Mouse (Mus musculus) cerebellum, adult 9-11 months (tissue): ENCODE measurements at regions not wholly inside any gene's neighbourhood (a gene's known extent, or its start where the extent isn't known, plus 50 kb on each side); places are given as distances from the start of the nearest gene placed in this dataset.

Experiments
- DNase-seq: peaks from one replicate; pipeline ENCODE4 v3.0.0; 2022

DNA sequence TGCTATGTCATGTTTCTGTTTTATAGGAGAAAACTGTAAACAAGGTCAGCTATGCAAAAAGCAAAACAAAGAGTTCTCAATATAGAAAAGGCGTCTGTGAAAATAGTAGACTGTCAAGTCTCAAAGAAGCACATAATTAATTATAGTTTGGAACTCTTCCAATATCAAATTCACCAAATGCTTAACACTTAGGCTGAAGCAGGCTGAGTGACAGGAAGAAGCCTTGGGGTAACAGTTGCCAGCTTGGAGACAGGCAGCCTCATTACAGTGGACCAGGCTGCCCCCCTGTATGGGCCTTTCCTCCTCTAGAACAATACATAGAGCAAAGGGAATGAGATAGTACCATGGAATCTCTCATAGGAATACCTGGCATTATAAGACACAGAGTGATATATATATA, 364.8 kb upstream of the Tenm2 start:
- no peak for DNase-seq

DNA sequence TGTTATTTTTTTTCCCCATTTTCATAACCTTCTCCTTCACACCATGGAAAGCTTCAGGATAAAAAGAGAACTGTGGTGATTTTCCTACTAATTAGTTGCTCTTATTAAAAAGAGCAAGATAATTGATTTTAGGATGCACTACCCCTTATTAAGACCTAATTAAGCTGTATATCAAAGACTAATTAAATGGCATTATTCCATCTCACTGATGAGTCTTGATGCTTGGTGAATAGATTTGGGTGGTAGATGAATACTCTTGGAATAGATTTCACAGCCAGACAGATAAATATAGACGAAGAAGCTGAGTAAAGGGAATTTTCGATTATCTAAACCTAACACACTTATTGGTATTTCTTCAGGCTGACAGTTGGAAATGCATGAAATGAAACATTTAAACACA, 346.5 kb upstream of the Tenm2 start:
- no peak for DNase-seq

DNA sequence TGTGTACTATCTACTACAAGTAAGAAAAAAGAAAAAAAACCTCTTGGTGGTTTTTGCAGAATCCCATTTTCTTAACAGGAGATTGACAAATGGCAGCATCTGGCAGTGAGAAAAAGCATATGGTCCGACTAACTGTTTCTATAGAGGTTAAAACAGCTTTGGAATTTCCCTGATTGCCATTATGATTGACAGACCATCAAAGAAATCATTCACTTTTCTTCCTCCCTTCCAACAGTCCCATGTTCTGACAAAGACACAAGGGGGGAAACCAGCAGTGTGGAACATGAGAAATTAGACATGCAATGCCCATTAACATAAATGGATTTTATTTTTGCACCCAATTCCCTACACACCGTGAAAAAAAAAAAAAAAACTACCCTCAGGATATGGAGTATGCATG, 297.9 kb upstream of the Tenm2 start:
- no peak for DNase-seq

DNA sequence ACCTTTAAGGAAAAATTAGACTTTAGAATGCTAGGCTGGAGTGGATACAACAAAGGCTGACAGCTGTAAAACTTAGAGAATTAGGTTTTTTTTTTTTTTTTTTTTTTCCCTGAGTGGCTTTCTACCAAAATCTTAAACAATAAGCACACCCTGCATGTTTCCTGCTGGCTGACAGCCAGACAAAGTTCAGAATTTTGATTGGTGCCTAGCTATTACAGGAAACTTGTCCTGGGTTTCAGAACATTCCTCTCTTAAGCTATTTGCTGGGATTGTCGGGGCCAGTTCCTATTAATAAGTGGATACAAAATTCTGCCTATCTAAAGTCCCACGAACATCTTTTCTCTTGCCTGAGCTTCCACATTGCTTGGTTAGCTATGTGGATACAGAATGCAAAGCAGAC, 296.7 kb upstream of the Tenm2 start:
- DNase-seq: no peak

DNA sequence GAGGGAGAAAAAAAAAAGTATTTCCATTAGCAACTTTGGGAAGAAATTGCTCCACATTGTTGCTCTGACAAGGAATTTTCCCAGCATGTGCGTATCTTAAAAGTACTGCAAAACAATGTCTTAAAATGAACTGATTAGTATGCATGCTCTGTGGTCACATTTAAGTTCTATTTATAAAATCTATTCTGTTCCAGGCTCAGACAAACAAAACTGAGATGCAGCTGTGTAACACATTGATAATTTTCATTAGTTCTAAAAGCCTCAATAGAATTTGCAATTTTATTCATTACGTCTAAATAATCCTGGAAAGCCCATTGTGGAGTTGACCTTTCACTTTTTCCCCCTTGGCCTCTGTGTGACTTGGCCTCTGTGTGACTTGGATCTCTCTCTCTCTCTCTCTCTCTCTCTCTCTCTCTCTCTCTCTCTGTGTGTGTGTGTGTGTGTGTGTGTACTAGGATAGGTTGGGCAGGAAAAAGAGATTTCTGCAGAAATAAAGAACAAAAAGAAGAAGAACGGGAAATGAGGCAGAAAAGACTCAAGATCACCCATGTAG, 262.8 kb upstream of the Tenm2 start:
- DNase-seq: no peak

DNA sequence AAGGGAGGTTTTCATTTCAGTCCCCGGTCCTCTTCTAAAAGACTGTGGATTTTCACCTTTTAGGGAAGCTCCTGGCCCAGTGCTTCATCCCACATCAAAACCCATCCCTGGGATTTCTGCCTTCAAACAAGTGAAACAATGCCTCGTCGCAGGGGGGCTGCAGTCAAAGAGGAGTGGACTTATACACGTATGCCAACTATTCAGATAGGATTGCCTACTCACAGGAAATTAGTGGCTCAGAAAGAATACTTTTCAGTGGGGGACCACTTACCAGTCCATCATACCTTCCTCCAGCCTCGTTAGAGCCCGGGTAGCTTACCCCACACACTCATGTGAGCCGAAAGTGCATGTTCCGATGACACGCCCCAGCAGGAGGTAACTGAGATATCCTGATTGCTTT, 262.1 kb upstream of the Tenm2 start:
- no peak for DNase-seq

DNA sequence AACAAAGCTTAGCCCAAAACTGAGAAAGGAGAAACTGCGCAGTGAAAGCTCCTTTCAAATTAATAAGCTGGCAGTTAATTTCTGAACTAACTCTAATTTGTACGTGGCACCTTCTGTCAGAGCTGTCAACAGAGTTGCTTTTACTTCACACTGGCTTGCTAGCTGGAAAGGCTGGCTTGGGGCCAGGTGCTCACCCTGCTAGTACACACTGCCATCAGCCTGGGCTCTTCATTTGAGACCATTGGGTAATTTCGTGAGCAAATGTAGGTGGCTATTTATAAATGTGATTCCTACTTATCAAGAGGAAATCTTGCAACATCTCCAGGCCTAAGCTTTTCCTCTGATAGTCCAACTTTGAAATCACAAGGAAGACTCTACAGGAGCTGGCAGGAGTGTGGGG, 244.5 kb upstream of the Tenm2 start:
- no peak for DNase-seq

DNA sequence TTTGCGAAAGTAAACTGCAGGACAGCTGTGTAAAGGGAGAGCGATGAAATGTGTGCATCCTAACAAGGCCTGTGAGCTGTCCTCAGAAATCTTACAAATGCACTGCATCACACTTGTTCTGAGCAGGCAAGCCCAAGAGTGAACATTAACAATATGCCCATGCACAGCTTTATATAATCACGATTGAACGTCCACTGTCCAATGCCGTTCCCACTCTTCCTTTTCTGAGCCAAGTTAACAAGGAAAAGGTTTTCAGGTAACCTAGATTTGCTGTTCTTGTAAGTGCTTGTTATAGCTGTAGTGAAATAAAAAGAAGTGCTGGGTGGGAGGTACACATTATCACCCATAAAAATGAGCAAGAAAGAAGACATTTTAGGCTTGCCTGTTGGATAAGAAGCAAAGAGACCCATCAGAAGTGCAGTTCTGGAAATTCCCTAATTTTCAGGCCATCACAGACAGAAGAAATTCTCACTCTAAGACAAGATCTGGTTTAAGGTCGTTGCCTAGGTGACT, 243.3 kb upstream of the Tenm2 start:
- no peak for DNase-seq

DNA sequence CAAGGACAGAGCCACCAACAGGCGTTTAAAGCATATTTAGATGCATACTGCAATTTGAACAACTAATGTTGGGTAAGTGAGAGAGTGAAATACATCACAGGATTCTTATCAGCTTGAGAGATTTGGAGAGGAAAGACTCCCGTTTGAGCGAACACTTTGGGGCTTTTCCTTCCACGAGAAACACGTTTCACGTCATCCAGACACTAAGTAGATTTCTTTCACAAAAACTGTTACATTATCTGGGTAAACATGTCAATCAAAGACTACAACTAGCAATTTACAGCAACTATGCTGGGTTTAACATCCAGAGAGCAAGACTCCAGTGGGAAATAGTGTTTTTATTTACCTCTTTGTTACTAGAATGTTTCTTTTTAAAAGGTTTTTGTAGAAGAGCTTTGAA, 238.3 kb upstream of the Tenm2 start:
- no peak for DNase-seq

DNA sequence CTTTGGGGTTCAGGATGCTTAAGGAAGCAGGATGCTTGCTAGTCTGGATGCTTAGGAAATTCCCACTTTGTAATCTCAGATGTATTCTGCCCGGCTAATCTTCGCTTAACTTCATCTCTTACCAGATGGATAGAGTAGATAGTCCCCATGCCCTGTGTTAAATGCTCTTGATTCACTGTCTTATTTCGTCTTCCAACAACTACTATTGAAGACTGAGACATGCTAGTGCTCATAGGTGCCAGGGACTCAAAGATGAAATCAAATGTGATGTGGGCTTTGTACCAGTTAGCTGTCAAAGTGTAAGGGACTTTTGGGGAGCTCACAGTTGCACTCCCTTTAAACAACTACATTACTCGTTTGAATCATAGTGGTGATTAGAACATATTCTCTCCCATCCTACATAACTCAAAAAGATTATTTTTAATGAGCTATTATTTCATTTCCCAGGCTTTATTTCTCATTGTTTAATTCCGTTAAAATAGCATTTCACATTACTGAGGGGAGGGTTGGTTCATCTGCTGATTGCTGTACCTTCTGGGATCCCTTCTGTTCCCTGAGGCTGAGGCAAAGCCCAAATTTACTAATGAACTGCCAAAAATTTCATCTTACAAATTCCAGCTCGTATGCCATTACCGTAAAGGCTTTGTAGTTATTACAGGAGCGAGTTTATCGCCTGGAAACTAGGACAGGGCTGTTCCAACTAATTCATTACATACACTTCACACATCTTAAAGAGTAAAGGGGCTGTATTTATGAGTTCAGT, 228.1 kb upstream of the Tenm2 start:
- DNase-seq: no peak

DNA sequence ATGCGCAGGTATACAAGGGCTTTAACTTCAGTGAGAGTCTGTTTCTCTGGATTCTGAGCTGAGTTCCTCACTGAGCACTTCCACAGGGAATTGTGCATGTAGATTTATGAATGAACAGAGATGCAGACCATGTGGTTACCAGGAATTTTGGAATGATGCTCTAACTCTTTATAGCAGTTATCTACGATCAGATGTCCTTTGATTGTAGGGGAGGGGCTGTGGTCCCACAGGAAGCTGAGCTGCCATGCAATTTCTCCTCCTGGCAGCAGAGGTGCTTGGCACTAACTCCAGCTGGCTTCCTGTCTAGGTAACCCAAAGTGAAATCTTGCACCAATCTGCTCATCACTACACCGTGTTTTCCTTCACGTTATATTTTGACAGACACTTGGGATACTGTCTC, 226.6 kb upstream of the Tenm2 start:
- no peak for DNase-seq

DNA sequence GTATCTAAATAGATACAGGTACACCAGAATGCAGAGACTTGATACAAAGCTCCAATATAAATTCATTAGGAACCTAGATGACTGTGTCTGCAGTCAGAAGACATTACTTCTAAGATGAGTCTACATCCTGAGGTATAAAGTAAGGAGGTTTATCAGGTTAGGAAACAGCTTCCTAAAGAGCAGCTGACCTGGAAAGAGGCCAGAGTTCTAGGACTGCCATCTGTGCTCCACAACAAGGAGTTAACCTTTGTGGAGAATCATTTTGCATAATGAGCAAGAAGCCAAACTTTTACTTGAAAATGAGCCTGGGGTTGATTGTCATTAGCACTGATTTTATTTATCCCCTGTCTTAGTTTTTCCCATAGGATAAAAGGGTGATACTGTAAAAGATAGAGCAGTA, 211.6 kb upstream of the Tenm2 start:
- DNase-seq: peak; percentile 5

DNA sequence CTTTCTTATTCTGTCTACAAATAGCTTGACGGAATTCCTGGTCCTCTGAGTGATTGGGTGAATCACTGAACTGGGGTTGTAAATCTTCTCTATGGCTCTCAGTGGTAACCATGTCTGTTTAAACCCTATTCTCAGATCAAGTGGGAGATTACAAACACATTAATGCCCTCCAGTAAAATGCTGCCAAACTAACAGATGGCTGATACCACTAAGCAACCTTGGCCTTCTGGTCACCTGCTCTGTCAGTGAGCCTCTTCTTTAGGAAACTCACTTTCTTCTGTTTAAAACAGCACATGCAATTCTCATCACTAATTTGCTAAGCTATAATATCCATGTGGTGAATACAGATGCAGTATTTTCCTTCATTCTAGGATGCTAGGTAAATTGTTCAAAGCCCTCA, 210.9 kb upstream of the Tenm2 start:
- peak; percentile 5 for DNase-seq

DNA sequence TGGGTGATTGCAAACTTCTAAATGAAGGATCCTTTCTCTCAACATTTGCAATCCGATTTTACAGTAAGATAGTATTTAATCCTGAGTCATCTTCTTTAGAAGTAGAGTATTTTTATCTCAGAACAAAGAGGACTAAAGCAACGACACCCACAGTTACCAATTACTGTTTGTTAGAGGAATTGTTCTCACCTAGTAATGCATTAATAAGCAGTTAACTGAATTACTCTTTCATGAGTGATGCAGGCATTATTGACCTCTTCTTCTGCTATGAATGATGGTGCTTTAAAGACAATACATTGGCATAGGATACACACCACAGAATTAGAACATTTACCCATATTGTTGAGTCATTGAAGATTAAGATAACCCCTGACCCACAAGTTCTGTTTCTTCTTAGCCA, 207.0 kb upstream of the Tenm2 start:
- no peak for DNase-seq

DNA sequence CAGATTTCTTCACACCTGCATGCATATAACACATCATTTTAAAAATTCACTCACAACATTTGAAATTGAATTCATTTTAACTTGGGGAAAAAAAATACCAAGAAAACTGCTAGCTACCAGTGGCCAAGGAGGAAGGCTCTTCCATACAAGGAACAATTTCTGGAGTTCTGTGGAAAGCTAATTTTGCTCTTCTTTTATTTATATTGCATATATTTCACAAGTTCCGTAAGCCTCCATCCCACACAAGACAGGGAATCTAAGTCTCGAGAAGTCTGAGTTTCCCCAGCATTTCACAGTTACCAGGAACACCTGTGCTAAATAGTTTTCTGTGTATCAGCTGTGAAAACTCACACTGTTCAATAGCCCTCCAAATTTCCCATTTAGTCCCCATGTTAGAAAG, 198.8 kb upstream of the Tenm2 start:
- DNase-seq: no peak

DNA sequence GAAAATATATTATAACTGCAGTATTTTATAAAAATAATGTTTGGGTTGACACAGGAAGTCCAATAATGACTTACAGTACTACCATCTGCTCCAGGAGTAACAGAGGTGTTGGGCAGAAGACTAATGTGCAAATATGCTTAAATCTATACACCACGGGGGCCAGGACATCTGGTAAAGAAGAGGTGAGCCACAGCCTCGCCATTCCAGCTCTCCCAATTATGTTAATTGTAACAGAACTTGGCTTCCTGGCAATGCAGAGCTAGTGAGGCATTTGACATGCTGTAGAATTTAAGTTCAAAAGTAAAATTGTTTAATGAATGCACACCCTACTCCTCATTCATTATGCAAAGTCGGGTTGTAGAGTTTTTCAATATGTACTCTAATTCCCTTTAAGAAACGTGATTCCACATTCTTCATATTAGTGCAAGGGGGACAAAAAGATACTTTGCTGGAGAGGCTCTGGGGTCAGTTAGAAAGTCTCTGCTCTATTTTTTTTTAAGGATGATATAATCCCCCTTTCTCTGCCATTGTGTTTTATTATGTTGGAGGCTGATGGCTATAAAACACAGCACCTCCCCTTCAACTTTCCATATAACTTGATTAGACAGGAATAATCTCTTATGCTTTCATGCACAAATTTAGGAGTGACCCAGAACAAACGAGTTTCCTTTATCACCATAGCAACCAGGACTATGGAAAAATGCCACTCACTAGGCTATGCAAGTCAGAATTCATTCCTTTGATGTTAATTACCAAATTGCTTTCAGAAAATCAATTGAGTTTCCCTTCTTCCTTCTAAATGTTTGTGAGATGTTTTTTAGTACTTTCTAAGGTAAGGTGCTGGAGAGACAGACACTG, 188.8 kb upstream of the Tenm2 start:
- DNase-seq: no peak

DNA sequence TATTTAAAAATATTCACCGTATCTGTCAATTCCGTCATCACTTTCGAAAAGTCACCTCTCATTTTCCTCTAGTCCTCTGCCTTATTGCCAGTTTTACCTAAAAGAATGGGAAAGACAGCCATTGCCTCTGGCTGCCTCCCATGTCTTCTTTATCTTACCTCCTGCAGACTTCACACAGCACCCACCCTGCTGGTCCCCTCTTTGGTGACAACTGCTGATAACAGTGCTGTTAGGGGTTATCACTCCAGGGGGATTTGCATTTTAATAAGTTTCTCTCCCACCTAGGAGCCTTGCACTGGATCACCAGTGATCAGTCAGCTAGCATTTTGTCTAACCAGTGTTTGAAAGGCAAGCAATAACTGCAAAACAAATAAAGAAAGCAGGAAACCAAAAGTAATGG, 177.1 kb upstream of the Tenm2 start:
- DNase-seq: no peak

DNA sequence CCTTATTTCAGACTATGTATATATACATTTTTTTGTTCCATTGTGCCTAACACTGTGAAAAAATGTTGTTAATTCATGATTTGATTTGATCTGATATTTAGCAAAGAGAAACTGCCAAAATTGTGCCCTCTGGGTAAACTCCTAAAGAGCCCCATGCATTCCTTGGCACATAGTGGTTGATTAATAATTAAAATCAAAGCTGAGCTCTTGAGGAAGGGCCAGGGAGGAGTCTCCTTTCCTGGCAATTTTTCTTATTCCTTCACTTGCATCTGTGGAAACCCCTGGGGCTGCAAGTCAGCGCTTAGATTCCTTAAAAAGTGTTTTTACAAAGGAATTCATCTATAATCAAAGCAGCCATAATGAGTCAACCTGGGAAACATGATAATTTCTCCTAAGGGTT, 132.2 kb upstream of the Tenm2 start:
- DNase-seq: no peak

DNA sequence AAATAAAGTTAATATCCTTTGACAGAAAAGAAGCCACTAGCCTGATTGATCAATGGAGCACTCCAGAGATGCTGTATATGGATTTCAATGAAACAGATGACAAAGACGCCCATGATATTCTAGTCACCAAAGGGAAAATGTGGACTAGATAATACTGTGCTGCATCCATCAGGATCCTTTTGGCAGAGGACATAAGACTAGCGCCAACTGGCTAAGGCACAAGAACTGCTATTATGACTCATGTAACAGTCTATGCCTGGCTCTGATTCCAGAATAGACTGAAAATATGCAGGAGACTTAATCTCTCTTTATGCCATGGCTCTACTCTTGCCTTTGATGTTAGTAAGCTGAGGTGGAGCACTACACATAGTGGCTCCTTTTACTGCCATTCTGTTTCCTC, 128.7 kb upstream of the Tenm2 start:
- peak; percentile 52 for DNase-seq

DNA sequence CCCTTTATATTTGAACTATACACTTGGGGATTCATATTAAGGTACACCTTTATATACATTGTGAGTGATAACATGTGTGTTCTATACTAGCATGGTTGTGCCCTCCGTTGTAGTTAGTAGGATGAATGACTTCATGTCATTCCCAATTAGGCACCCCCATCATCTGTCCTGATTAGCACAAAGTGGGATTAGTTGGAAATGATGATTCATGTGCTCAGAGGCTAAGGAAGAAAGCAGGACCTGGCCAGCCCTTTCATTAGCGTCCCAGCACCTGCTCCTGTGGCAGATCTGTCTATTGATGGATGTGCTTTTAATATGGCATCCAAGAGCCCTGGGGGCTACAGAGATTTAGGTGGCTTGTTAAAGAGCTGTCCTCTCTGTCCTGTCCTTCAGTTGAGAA, 119.3 kb upstream of the Tenm2 start:
- DNase-seq: no peak

DNA sequence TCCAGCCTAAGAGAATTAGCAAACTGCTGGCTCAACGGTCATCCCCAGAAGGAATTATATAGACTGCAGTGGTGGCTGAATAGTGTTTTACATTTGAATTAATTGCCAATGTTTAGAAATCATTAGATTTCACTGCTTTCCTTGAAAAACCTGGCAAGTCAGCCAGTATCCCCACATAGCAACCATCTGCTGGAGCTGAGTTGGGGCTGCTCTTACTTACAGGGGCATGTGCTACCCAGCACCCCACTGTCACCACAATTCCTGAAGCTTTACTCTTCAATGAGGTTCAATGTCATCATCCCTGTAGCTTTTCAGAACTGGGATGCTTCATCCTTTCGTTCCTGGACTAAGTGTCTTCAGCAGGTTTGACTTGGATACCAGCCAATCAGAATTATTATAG, 73.9 kb upstream of the Tenm2 start:
- no peak for DNase-seq

DNA sequence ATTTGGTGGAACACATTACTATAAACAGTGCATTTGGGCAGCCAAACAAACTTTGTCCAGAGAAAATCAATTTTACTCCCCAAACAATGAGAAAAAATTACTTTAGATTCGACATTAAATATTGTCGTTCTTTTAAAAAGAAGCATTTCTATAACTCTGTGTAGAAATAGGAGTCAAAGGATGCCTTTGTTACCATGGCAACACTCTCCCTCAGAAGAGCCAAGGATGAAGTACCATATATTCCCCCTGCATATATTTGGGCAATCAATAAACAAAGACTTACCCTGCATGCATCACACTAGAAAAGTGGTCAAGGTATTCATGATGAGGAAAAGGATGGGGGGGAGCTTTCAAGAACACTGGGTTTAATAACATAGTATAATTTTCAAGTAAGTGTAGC, 70.9 kb upstream of the Tenm2 start:
- no peak for DNase-seq
